Mouse (Mus musculus): Measurements from ENCODE around the gene Nlrp9b.

DNA sequence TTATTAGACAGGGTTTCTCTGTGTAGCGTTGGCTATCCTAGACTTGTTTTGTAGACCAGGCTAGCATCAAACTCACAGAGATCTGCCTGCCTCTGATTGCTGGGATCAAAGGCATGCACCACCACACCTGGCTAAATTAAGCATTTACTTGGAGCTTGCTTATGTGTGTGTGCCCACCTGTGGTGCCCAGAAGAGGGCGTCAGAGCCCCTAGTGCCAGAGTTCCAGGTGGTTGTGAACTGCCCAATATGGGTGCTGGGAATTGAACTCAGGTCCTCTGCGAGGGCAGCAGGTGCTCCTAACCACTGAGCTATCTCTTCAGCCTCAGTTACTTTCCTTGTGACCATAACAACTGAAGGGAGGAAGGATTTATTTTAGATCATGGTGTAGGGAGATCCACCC, 22.2 kb upstream of the Nlrp9b start:
- TF ChIP-seq POLR2A (IDR thresholded peaks at IDR 0.05; ENCODE audit: borderline replicate concordance, low read depth, low read length) (no peak), CTCF (IDR thresholded peaks at IDR 0.05; ENCODE audit: low read depth, low read length) (no peak)

Measured in bone marrow macrophage, adult 2 months (primary cell).